Mouse (Mus musculus) intestine, embryonic 16.5 days (tissue): ENCODE measurements around the gene Slc30a9. TPM values are rescaled to one million over a fixed set of nuclear protein-coding genes. Genes with fewer than 3 reads are reported as not detected.

Experiments used
- ATAC-seq: fragments of 200-750 bp; cut with Nextera tagmentation; 2 replicates; pipeline ENCODE4 v1.8.0; 2017; ENCODE audit warnings: moderate TSS enrichment, moderate library complexity
- H3K27ac ChIP-seq: fragments of 300-500 bp; sonication (generic); 2 replicates; pipeline ENCODE4 v1.5.1; 2014; ENCODE audit warnings: mild to moderate bottlenecking, low read length
- H3K27me3 ChIP-seq: fragments of 300-500 bp; sonication (generic); replicated peaks from 2 replicates; pipeline ENCODE4 v1.6.1; 2014; ENCODE audit warnings: low read length, control low read depth, mixed read lengths; ENCODE audit not compliant: control insufficient read depth, insufficient read depth
- H3K36me3 ChIP-seq: fragments of 300-500 bp; sonication (generic); 2 replicates; pipeline ENCODE4 v1.6.1; 2014; ENCODE audit warnings: low read length, control low read depth; ENCODE audit not compliant: control insufficient read depth, insufficient read depth
- H3K4me1 ChIP-seq: fragments of 300-500 bp; sonication (generic); 2 replicates; pipeline ENCODE4 v1.6.1; 2014; ENCODE audit warnings: low read length, control low read depth, mixed read lengths; ENCODE audit not compliant: control insufficient read depth, insufficient read depth
- H3K4me2 ChIP-seq: fragments of 300-500 bp; sonication (generic); 2 replicates; pipeline ENCODE4 v1.6.1; 2014; ENCODE audit warnings: low read depth, low read length, control low read depth
- H3K4me3 ChIP-seq: fragments of 300-500 bp; sonication (generic); 2 replicates; pipeline ENCODE4 v1.5.1; 2014; ENCODE audit warnings: mild to moderate bottlenecking, low read length
- H3K9ac ChIP-seq: fragments of 300-500 bp; sonication (generic); 2 replicates; pipeline ENCODE4 v1.6.1; 2014; ENCODE audit warnings: low read depth, low read length
- H3K9me3 ChIP-seq: fragments of 300-500 bp; sonication (generic); 2 replicates; pipeline ENCODE4 v1.6.1; 2016; ENCODE audit warnings: low read length, control low read depth; ENCODE audit not compliant: control insufficient read depth
- WGBS: fragments of 180-500 bp; shearing (Covaris S2); extraction: QIAGEN DNeasy Blood & Tissue Kit; methylation state at CpG from one replicate; pipeline ENCODE4 v1.1.7; 2014; 5-methylcytosine and 5-hydroxymethylcytosine counted together
- polyA plus RNA-seq: library from polyadenylated mRNA; unstranded; fragments of >200 nt; fragmentation: Nextera tagmentation; extraction: Ambion mirVana; gene quantifications from 2 replicates; pipeline ENCODE4 v1.2.1, GENCODE M21; 2015

Gene Slc30a9
- polyA plus RNA-seq, 1 experiment from 2014 or later = 71.0 TPM

- peak overlapping the region; percentile 55 for H3K4me2 ChIP-seq
- no peaks in the 10 kb centered on the region for H3K9me3 ChIP-seq
- H3K9ac ChIP-seq = peak overlapping the region; percentile 96
- H3K4me1 ChIP-seq = peaks cover 6% of the 10 kb centered on the region
- no peak for ATAC-seq
- no peaks in the 10 kb centered on the region for H3K36me3 ChIP-seq
- no peaks in the 10 kb centered on the region for H3K27me3 ChIP-seq
- H3K4me3 ChIP-seq = peak overlapping the region; percentile 98
- WGBS = 28% methylated on average over 13 of the region's 13 CpGs
- no peak overlapping the region for H3K27ac ChIP-seq
Measured at GRCm38 (mm10) chr5:67307659-67308222, 986 bp downstream of the Slc30a9 start.

- Histone ChIP-seq H3K4me2 (no peak overlapping the region), H3K4me3 (no peak overlapping the region), H3K27ac (no peak overlapping the region), H3K9me3 (no peaks in the 10 kb centered on the region), H3K36me3 (no peaks in the 10 kb centered on the region), H3K9ac (no peak overlapping the region), H3K27me3 (no peaks in the 10 kb centered on the region), H3K4me1 (peaks cover 6% of the 10 kb centered on the region)
- ATAC-seq = no peak
- WGBS = 82% methylated on average over 3 of the region's 3 CpGs
Measured at GRCm38 (mm10) chr5:67311811-67312521, 5.2 kb downstream of the Slc30a9 start.

- 93% methylated on average over 3 of the region's 3 CpGs for WGBS
- no peak for ATAC-seq
- Histone ChIP-seq H3K27ac (no peak overlapping the region), H3K9ac (no peak overlapping the region), H3K4me1 (peaks cover 6% of the 10 kb centered on the region), H3K4me3 (no peak overlapping the region), H3K27me3 (no peaks in the 10 kb centered on the region), H3K4me2 (no peak overlapping the region), H3K9me3 (no peaks in the 10 kb centered on the region), H3K36me3 (no peaks in the 10 kb centered on the region)
Measured at GRCm38 (mm10) chr5:67312522-67312851, 5.7 kb downstream of the Slc30a9 start.

- H3K36me3 ChIP-seq = 0 out of 2 replicates have a peak, but pooled peaks cover 3% of the 10 kb centered on the region
- H3K4me3 ChIP-seq = no peak overlapping the region
- 86% methylated on average over 17 of the region's 17 CpGs for WGBS
- no peak overlapping the region; the same call in 1 of the 2 replicates for H3K27ac ChIP-seq
- no peaks in the 10 kb centered on the region for H3K9me3 ChIP-seq
- peak; percentile 56 for ATAC-seq
- no peak overlapping the region for H3K4me2 ChIP-seq
- H3K4me1 ChIP-seq = no peaks in the 10 kb centered on the region
- no peak overlapping the region for H3K9ac ChIP-seq
- no peaks in the 10 kb centered on the region for H3K27me3 ChIP-seq
Measured at GRCm38 (mm10) chr5:67321656-67322268, 15.0 kb downstream of the Slc30a9 start.

- ATAC-seq = no peak
- no peak overlapping the region for H3K9ac ChIP-seq
- no peak overlapping the region for H3K27ac ChIP-seq
- H3K4me3 ChIP-seq = no peak overlapping the region
- no peaks in the 10 kb centered on the region for H3K4me1 ChIP-seq
- 41% methylated on average over 1 of the region's 1 CpGs for WGBS
- no peaks in the 10 kb centered on the region for H3K9me3 ChIP-seq
- no peaks in the 10 kb centered on the region for H3K27me3 ChIP-seq
- H3K36me3 ChIP-seq = no peaks in the 10 kb centered on the region
- no peak overlapping the region for H3K4me2 ChIP-seq
Measured at GRCm38 (mm10) chr5:67324032-67324431, 17.3 kb downstream of the Slc30a9 start.

GRCm38 (mm10) chr5:67340811-67341210 lies 34.1 kb downstream of the Slc30a9 start:
- peaks cover 8% of the 10 kb centered on the region; the same call in 1 of the 2 replicates for H3K36me3 ChIP-seq

GRCm38 (mm10) chr5:67347060-67347459 lies 40.3 kb downstream of the Slc30a9 start:
- Histone ChIP-seq H3K36me3 (peaks cover 10% of the 10 kb centered on the region), H3K27me3 (no peaks in the 10 kb centered on the region), H3K4me3 (no peak overlapping the region), H3K27ac (no peak overlapping the region), H3K9ac (no peak overlapping the region), H3K4me1 (no peaks in the 10 kb centered on the region), H3K9me3 (no peaks in the 10 kb centered on the region), H3K4me2 (no peak overlapping the region)
- 73% methylated on average over 2 of the region's 2 CpGs for WGBS
- peak; percentile 82 for ATAC-seq

More at GRCm38 (mm10) chr5:67340811-67341210, 34.1 kb downstream of the Slc30a9 start:
- 94% methylated on average over 6 of the region's 6 CpGs for WGBS
- Histone ChIP-seq H3K4me2 (no peak overlapping the region), H3K27ac (no peak overlapping the region), H3K4me1 (no peaks in the 10 kb centered on the region), H3K4me3 (no peak overlapping the region), H3K9me3 (no peaks in the 10 kb centered on the region), H3K27me3 (no peaks in the 10 kb centered on the region), H3K9ac (no peak overlapping the region)
- ATAC-seq = no peak

- H3K27me3 ChIP-seq = no peaks in the 10 kb centered on the region
- H3K4me3 ChIP-seq = no peak overlapping the region
- no peak for ATAC-seq
- H3K9me3 ChIP-seq = no peaks in the 10 kb centered on the region
- no peaks in the 10 kb centered on the region for H3K4me1 ChIP-seq
- 77% methylated on average over 10 of the region's 10 CpGs for WGBS
- peaks cover 6% of the 10 kb centered on the region for H3K36me3 ChIP-seq
- H3K4me2 ChIP-seq = no peak overlapping the region
- no peak overlapping the region for H3K9ac ChIP-seq
- no peak overlapping the region for H3K27ac ChIP-seq
Measured at GRCm38 (mm10) chr5:67348949-67349348, 42.2 kb downstream of the Slc30a9 start.

- Histone ChIP-seq H3K4me2 (no peak overlapping the region), H3K27ac (no peak overlapping the region), H3K4me3 (no peak overlapping the region), H3K4me1 (no peaks in the 10 kb centered on the region), H3K27me3 (no peaks in the 10 kb centered on the region), H3K9me3 (no peaks in the 10 kb centered on the region), H3K36me3 (no peaks in the 10 kb centered on the region), H3K9ac (no peak overlapping the region)
- no peak for ATAC-seq
- WGBS = 92% methylated on average over 10 of the region's 10 CpGs
Measured at GRCm38 (mm10) chr5:67362316-67362715, 55.6 kb downstream of the Slc30a9 start.
